Mouse (Mus musculus) inflammation-experienced regulatory T-cells, adult 6 months (primary cell): ENCODE measurements around the gene Higd1b. TPM values are rescaled to one million over a fixed set of nuclear protein-coding genes. Genes with fewer than 3 reads are reported as not detected.

Experiments
- ATAC-seq: one replicate; pipeline ENCODE4 v1.8.0; 2017
- polyA plus RNA-seq, 3 experiments: library from polyadenylated mRNA; unstranded; fragments of 100-300 nt; shearing (Covaris generic); gene quantifications; one replicate each; pipeline ENCODE4 v1.2.1; 2017

Gene Higd1b
- polyA plus RNA-seq, 3 experiments from 2014 or later = not detected

GRCm38 (mm10) chr11:102838616-102839150 lies 3.0 kb downstream of the Higd1b start:
- ATAC-seq = no peak

- ATAC-seq = no peak
Observed at GRCm38 (mm10) chr11:102845926-102846325, 10.3 kb downstream of the Higd1b start.

- no peak for ATAC-seq
Observed at GRCm38 (mm10) chr11:102851883-102852282, 16.2 kb downstream of the Higd1b start.

- no peak for ATAC-seq
Observed at GRCm38 (mm10) chr11:102853760-102854159, 18.1 kb downstream of the Higd1b start.

GRCm38 (mm10) chr11:102855941-102856340 lies 20.3 kb downstream of the Higd1b start:
- no peak for ATAC-seq

GRCm38 (mm10) chr11:102858951-102859350 lies 23.3 kb downstream of the Higd1b start:
- no peak for ATAC-seq

GRCm38 (mm10) chr11:102859933-102860332 lies 24.3 kb downstream of the Higd1b start:
- no peak for ATAC-seq

GRCm38 (mm10) chr11:102864272-102864671 lies 28.6 kb downstream of the Higd1b start:
- no peak for ATAC-seq

- no peak for ATAC-seq
Observed at GRCm38 (mm10) chr11:102874801-102875334, 39.2 kb downstream of the Higd1b start.

- no peak for ATAC-seq
Observed at GRCm38 (mm10) chr11:102879558-102879957, 43.9 kb downstream of the Higd1b start.

GRCm38 (mm10) chr11:102880585-102881313 lies 45.1 kb downstream of the Higd1b start, which contains the start of the genes Eftud2 and Ccdc103:
TSS of gene Eftud2 (minus strand) at chr11:102880985.
TSS of gene Ccdc103 (plus strand) at chr11:102881204.
- ATAC-seq = peak; percentile 89

- peak; percentile 39 for ATAC-seq
Observed at GRCm38 (mm10) chr11:102881314-102882198, 45.9 kb downstream of the Higd1b start.

GRCm38 (mm10) chr11:102884616-102885219 lies 49.1 kb downstream of the Higd1b start, which contains the start of gene Fam187a:
TSS of gene Fam187a (plus strand) at chr11:102885169.
- no peak for ATAC-seq

- ATAC-seq = no peak
Observed at GRCm38 (mm10) chr11:102887433-102887832, 51.8 kb downstream of the Higd1b start.

Other genes starting within 250 kb of the Higd1b start
- not detected for gene Fzd2, start 231.5 kb upstream of the Higd1b start, polyA plus RNA-seq
- under 1 TPM in 2 of 3 experiments, not detected in 1; 0.08 to 0.20 TPM for gene Meioc, start 172.1 kb upstream of the Higd1b start, polyA plus RNA-seq
- 10 to 100 TPM; 29.0 to 41.4 (median 40.1) TPM for gene Ccdc43, start 138.1 kb upstream of the Higd1b start, polyA plus RNA-seq
- under 1 TPM in 1 of 3 experiments, not detected in 2; 0.20 TPM for gene Adam11, start 74.4 kb upstream of the Higd1b start, polyA plus RNA-seq
- gene Gjc1, start 16.1 kb upstream of the Higd1b start, polyA plus RNA-seq = not detected
- 100 to 1,000 TPM; 111 to 148 (median 126) TPM for gene Eftud2, start 45.1 kb downstream of the Higd1b start, polyA plus RNA-seq
- not detected for gene Ccdc103, start 45.4 kb downstream of the Higd1b start, polyA plus RNA-seq
- gene Fam187a, start 49.3 kb downstream of the Higd1b start, polyA plus RNA-seq = not detected
- gene Gfap, start 65.1 kb downstream of the Higd1b start, polyA plus RNA-seq = not detected
- gene Kif18b, start 89.3 kb downstream of the Higd1b start, polyA plus RNA-seq = 1 to 10 TPM in 1 of 3 experiments, under 1 TPM in 2; 0.56 to 8.2 (median 0.61) TPM
- not detected for gene C1ql1, start 110.8 kb downstream of the Higd1b start, polyA plus RNA-seq
- gene Nmt1, start 192.3 kb downstream of the Higd1b start, polyA plus RNA-seq = 100 to 1,000 TPM in 2 of 3 experiments, 10 to 100 TPM in 1; 63.6 to 113 (median 106) TPM
- 10 to 100 TPM; 19.9 to 27.5 (median 25.4) TPM for gene Dcakd, start 192.5 kb downstream of the Higd1b start, polyA plus RNA-seq